Mouse (Mus musculus) layer of hippocampus, postnatal 25 days (tissue): ENCODE measurements at regions not wholly inside any gene's neighbourhood (a gene's known extent, or its start where the extent isn't known, plus 50 kb on each side); places are given as distances from the start of the nearest gene placed in this dataset.
A peak's percentile ranks its signal among the peaks of the same experiment; 100 is the strongest.

Experiments
- DNase-seq, 2 experiments: peaks; one replicate each; pipeline ENCODE4 v3.0.0; 2022; ENCODE audit warnings: mixed read lengths in 2 of 2, low spot score in 1 of 2; ENCODE audit errors: extremely low spot score in 1 of 2

DNA sequence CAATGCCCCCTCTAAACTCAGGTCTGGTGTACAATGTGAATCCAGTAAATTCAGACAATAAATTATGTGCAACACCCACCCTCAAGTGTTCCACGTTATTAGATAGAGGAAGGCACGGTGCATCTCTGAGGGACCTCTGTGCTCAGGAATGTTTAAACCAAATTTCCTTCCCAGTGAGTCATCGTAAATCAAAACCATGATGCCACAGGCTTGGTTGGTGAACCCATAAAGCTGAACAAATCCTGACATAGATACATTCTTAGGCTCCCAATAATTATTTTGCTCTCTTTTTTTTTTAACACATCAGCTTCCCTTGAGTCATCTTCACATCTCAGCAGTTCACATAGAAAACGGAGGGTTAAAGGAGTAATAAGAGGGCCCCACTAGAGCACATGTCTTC lies 173.6 kb upstream of the Zpld1 start:
- DNase-seq = no peak

GRCm38 (mm10) chr16:55470721-55471120 lies 172.9 kb upstream of the Zpld1 start:
- no peak for DNase-seq

DNA sequence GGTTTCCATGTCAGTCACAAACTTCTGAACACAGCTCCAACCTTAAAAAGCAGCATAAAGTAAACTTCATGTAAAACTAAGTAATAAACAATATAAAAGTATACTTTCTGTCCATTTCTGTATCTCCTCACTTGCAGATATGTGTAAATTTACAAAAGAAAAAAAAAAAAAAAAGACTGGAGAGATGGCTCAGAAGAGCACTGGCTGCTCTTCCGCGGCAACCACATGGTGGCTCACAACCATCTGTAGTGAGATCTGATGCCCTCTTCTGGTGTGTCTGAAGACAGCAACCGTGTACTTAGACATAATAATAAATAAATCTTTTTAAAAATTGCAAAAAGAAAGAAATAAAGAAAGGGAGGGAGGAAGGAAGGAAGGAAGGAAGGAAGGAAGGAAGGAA lies 171.9 kb upstream of the Zpld1 start:
- DNase-seq = no peak

- peak; percentile 72 to 97 for DNase-seq
Measured at GRCm38 (mm10) chr16:55468833-55469458, 171.2 kb upstream of the Zpld1 start.

DNA sequence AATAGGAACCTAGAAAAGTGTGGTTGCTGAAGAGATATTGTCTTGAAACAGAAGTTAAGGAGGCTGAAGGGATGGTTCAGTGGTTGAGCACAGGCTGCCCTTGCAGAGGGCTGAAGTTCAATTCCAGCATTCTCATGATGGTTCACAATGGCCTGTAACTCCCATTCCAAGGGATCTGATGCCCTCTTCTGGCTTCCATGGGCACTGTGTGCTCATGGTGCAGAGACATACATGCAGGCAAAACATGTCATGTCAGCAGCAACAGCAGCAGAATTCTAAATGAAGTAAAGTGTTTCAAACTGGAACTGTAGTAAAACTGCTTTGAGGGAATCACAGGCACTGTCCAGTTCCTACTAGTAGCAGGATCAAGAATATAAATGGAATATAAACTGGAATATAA lies 162.7 kb upstream of the Zpld1 start:
- DNase-seq = no peak

DNA sequence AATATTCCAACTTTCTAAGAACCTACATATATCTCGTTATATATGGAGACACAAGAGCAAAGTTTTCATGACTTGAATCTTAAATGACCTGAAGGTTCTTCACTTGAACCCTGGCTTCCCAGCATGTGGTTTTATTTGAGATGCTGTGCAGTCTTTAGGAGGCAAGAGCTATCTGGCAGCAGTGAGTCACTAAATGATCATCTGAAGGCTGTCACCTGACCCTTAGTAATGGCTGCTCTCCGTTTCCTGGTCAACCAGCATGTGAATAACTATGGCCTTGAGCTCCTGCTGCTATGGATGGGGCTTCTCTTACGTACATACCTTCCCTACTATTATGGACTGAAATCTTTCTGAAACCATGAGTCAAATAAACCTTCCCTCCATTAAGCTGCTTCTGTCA lies 149.8 kb upstream of the Zpld1 start:
- no peak for DNase-seq

DNA sequence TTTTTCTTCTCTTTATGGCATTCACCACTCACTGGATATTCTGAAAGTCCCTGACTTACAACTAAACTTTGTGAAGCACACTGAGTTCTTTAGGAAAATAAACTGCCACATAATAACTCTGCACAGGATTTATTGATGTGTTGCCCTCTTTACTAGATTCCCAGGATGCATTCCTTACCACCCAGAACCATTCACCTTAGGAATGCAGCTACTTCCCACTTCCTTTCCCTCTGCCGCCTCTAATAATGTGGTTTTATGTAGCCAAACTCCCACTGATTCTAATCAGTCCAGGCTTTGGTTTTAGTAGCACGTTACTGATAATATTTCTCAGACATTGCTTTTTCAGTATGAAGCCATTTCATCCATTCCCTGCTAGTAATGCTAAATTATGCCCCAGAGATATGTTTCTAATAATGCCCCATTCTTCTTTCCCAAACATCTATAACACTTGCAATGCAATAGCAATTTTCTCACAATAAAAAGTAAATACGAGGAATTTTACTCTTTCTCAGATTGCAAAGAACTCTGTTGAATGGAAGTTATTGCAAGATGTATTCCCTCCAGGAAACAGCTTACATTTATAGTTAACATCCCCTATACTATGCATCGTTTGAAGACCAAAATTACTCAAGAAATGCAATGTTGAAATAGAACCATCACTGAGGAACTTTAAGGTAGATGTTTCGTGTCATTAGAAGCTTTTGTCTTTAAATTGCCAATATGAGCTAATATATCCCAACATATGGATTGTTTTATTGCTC lies 145.2 kb upstream of the Zpld1 start:
- DNase-seq = no peak

DNA sequence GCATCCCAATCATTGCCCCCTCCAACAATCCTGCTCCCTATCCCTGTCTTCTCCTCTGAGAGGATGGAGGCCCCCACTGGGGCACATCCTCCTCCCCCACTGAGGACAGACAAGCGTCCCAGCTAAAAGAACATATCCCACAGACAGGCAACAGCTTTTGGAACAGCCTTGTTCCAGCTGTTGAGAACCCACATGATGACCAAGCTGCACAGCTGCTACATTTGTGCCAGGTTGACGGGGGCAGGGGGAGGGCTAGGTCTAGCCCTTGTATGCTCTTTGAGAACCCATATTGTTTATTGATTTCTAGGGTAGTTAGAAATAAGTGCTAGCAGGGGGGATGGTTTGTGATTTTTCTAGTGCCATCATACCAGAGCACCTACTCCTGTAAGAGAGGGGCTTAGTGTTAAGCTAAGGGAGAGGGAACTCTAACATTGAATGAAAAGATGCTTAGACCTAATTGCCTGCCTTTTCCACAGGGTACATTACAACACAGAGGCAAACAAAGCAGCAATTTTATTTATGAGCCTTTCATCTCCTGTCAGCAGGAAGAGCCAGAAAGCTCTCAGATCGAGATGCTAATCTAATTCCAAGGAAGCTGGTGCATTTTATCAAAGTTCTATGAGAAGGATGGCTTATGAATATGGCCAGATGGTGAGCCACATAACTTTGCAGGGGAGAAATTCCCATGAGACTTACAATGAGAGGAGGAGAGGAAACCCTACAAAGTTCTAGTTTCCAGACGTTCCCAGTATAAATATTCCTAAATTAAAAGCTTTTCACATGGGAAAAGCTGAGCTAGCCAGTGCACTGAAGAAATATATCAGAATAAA lies 137.6 kb upstream of the Zpld1 start:
- DNase-seq = no peak

- no peak for DNase-seq
Measured at GRCm38 (mm10) chr16:55421569-55422342, 124.0 kb upstream of the Zpld1 start.

DNA sequence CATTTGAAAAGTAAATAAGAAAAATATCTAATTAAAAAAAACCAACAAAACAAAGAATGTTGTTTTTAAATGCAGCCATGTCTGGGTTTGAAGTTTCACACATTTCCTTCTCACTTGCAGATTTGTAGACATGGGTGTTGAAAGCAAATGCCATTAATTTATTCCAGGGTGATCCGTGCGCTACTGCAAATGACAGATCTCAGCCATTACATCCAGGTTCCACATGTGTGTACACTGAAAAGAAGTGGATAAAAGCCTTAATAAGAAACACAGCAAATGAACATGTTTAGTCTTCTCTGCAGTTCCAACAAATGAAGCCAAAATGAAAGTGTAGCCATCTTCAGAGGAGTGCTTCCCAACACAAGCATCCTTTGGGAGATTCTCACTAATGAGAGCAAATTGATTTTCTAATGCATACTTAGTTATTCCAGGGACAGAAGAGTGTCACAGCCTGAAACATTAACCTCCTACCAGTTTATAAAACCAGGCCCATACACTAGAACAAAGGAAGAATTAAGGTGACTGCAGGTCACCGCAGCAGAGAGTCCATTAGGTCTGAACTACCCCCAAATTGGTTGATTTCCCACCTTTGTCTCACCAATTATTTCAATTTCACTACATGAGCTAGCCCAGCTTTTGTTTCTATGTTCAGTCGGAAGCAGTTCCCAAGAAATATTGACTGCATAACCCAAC lies 123.2 kb upstream of the Zpld1 start:
- no peak for DNase-seq

DNA sequence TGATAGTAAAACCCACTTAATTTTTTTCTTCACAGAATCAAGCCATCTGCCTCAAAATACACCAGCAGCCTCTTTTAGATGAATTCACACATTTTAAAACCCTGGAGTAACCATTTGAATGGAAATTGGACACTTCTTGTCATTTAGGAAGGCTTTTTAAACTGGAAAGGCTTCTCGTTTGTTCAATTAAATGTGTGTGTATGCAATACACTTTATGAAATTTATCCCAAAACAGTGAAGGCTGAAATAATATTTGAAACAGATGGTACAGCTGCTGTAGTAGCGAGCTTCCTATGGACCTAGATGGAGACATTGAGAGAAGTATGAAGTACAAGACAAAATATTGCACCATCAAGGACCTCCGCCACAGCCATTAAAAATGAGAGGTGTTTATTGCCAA lies 121.1 kb upstream of the Zpld1 start:
- no peak for DNase-seq

DNA sequence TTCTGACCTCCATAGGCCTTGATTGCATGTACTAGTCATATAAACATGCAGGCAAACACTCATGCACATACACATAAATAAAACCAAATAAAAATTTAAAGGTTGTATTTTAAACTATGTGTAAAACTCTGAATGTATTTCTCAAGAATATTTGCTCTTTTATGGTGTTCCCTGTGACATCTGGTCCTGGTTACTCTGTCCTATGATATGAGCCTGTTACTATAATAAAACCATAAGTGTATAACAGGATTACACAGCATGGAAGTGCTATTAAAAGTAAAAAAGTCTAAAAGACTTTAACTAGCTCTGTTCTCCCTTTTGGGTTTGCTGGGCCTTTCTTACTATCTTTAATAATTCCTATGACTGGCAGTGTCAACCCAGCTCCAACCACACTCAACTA lies 103.0 kb upstream of the Zpld1 start:
- no peak for DNase-seq

- DNase-seq = no peak
Measured at GRCm38 (mm10) chr16:55394864-55395263, 97.1 kb upstream of the Zpld1 start.

GRCm38 (mm10) chr16:55390400-55390799 lies 92.6 kb upstream of the Zpld1 start:
- no peak for DNase-seq

GRCm38 (mm10) chr16:55379996-55380395 lies 82.2 kb upstream of the Zpld1 start:
- no peak for DNase-seq

DNA sequence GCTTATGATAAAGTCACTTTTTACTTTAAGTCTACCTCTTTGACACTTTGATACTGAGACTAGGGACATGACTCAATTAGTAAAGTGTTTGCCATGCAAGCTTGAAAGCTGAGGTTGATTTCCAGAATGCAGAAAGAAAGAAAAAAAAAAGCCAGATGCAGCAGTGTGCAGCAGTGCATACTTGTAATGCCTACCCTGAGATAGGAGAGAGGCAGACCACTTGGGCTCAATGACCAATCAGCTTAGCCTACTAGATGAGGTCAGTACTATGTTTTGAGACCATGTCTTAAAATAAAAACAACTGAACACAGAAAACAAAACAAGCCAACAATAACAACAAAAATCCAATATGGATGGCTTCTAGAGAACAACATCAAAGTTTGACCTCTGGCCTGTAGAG lies 81.4 kb upstream of the Zpld1 start:
- DNase-seq = no peak

DNA sequence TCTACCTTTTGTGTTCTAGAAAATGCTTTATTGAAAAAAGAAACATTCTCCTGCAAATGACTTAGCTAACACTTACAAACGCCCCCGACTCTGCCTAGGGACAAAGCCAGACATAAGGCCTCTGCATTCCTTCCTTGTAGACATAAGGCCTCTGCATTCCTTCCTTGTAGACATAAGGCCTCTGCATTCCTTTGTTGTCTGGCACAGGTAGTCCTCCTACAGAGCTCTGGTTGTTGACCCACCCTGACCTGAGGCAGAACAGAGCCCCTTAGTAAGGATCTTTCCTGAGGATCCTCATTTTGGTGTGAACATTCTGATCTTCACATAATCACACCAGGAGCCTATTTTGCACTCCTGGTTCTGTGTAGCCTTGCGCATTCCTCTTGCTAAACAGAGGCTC lies 80.9 kb upstream of the Zpld1 start:
- no peak for DNase-seq

GRCm38 (mm10) chr16:55375922-55376321 lies 78.1 kb upstream of the Zpld1 start:
- no peak for DNase-seq

- no peak for DNase-seq
Measured at GRCm38 (mm10) chr16:55357686-55358085, 59.9 kb upstream of the Zpld1 start.

GRCm38 (mm10) chr16:55356097-55356496 lies 58.3 kb upstream of the Zpld1 start:
- DNase-seq = no peak
